Mouse (Mus musculus) heart, embryonic 15.5 days (tissue): Measurements from ENCODE around the gene Insm1. TPM values are rescaled to one million over a fixed set of nuclear protein-coding genes. Genes with fewer than 3 reads are reported as not detected.

Experiments used
- ATAC-seq: fragments of 200-750 bp; cut with Nextera tagmentation; replicated peaks from 2 replicates; pipeline ENCODE4 v1.8.0; 2017; ENCODE audit warnings: low read depth, moderate TSS enrichment; ENCODE audit not compliant: insufficient number of reproducible peaks, insufficient read depth, low FRiP score
- H3K27ac ChIP-seq: fragments of 300-500 bp; sonication (generic); 2 replicates; pipeline ENCODE4 v1.5.1; 2015; ENCODE audit warnings: mild to moderate bottlenecking, inconsistent platforms
- H3K27me3 ChIP-seq: fragments of 300-500 bp; sonication (generic); 2 replicates; pipeline ENCODE4 v1.6.1; 2015; ENCODE audit warnings: inconsistent platforms
- H3K36me3 ChIP-seq: fragments of 300-500 bp; sonication (generic); 2 replicates; pipeline ENCODE4 v1.6.1; 2015; ENCODE audit warnings: mild to moderate bottlenecking, inconsistent platforms
- H3K4me1 ChIP-seq: fragments of 300-500 bp; sonication (generic); replicated peaks from 2 replicates; pipeline ENCODE4 v1.6.1; 2015; ENCODE audit warnings: inconsistent platforms
- H3K4me2 ChIP-seq: fragments of 300-500 bp; sonication (generic); 2 replicates; pipeline ENCODE4 v1.6.1; 2015; ENCODE audit warnings: inconsistent platforms, mild to moderate bottlenecking, moderate library complexity
- H3K4me3 ChIP-seq: fragments of 300-500 bp; sonication (generic); 2 replicates; pipeline ENCODE4 v1.5.1; 2015; ENCODE audit warnings: mild to moderate bottlenecking, inconsistent platforms
- H3K9ac ChIP-seq: fragments of 300-500 bp; sonication (generic); 2 replicates; pipeline ENCODE4 v1.6.1; 2015; ENCODE audit warnings: mild to moderate bottlenecking, inconsistent platforms
- H3K9me3 ChIP-seq: fragments of 300-500 bp; sonication (generic); replicated peaks from 2 replicates; pipeline ENCODE4 v1.6.1; 2016; ENCODE audit warnings: inconsistent platforms
- WGBS: fragments of 180-500 bp; shearing (Covaris S2); methylation state at CpG from one replicate; pipeline ENCODE4 v1.1.7; 2015; ENCODE audit warnings: mixed read lengths; 5-methylcytosine and 5-hydroxymethylcytosine counted together
- polyA plus RNA-seq: library from polyadenylated mRNA; unstranded; fragments of >200 nt; fragmentation: Nextera tagmentation; extraction: Ambion mirVana; gene quantifications from 2 replicates; pipeline ENCODE4 v1.2.1, GENCODE M21; 2015

Gene Insm1
- polyA plus RNA-seq, 1 experiment from 2014 or later, result not detected

- ATAC-seq, result peak; percentile 45; the same call in 1 of the 2 replicates
- no peak overlapping the region for H3K9ac ChIP-seq
- H3K27me3 ChIP-seq, result peaks cover 83% of the 10 kb centered on the region
- H3K9me3 ChIP-seq, result no peaks in the 10 kb centered on the region
- no peak overlapping the region for H3K27ac ChIP-seq
- H3K4me1 ChIP-seq, result peaks cover 39% of the 10 kb centered on the region
- H3K4me3 ChIP-seq, result no peak overlapping the region; the same call in 1 of the 2 replicates
- 2% methylated on average over 16 of the region's 16 CpGs for WGBS
- no peaks in the 10 kb centered on the region for H3K36me3 ChIP-seq
- H3K4me2 ChIP-seq, result peak overlapping the region; percentile 63
These were observed 4.3 kb upstream of the Insm1 start for GRCm38 (mm10) chr2:146217227-146217980.

- H3K36me3 ChIP-seq, result no peaks in the 10 kb centered on the region
- no peaks in the 10 kb centered on the region for H3K9me3 ChIP-seq
- H3K9ac ChIP-seq, result 0 out of 2 replicates have a peak overlapping the region, but pooled peaks have one; percentile 10
- H3K4me1 ChIP-seq, result peaks cover 47% of the 10 kb centered on the region
- peak overlapping the region; percentile 42 for H3K4me3 ChIP-seq
- 1% methylated on average over 40 of the region's 40 CpGs for WGBS
- peak overlapping the region; percentile 63 for H3K4me2 ChIP-seq
- H3K27me3 ChIP-seq, result peaks cover 83% of the 10 kb centered on the region
- no peak overlapping the region for H3K27ac ChIP-seq
- ATAC-seq, result no peak
These were observed 3.5 kb upstream of the Insm1 start for GRCm38 (mm10) chr2:146218161-146218691.

GRCm38 (mm10) chr2:146218881-146219535, 2.7 kb upstream of the Insm1 start:
- 2% methylated on average over 19 of the region's 19 CpGs for WGBS
- Histone ChIP-seq H3K27ac (no peak overlapping the region), H3K36me3 (no peaks in the 10 kb centered on the region), H3K27me3 (peaks cover 84% of the 10 kb centered on the region), H3K9ac (no peak overlapping the region), H3K4me1 (peaks cover 52% of the 10 kb centered on the region), H3K4me2 (peak overlapping the region; percentile 63; the same call in 1 of the 2 replicates), H3K9me3 (no peaks in the 10 kb centered on the region), H3K4me3 (no peak overlapping the region)
- no peak for ATAC-seq

GRCm38 (mm10) chr2:146219791-146220190, 1.9 kb upstream of the Insm1 start:
- ATAC-seq, result no peak
- H3K9me3 ChIP-seq, result no peaks in the 10 kb centered on the region
- H3K36me3 ChIP-seq, result no peaks in the 10 kb centered on the region
- H3K27me3 ChIP-seq, result peaks cover 91% of the 10 kb centered on the region
- 12% methylated on average over 11 of the region's 11 CpGs for WGBS
- H3K4me1 ChIP-seq, result peaks cover 52% of the 10 kb centered on the region
- H3K4me3 ChIP-seq, result no peak overlapping the region
- H3K9ac ChIP-seq, result no peak overlapping the region
- H3K4me2 ChIP-seq, result no peak overlapping the region
- H3K27ac ChIP-seq, result no peak overlapping the region

GRCm38 (mm10) chr2:146220591-146221075, 1.1 kb upstream of the Insm1 start:
- Histone ChIP-seq H3K4me2 (peak overlapping the region; percentile 96), H3K4me1 (peaks cover 52% of the 10 kb centered on the region), H3K36me3 (no peaks in the 10 kb centered on the region), H3K4me3 (peak overlapping the region; percentile 55), H3K9ac (no peak overlapping the region), H3K27ac (no peak overlapping the region), H3K27me3 (peaks cover 94% of the 10 kb centered on the region), H3K9me3 (no peaks in the 10 kb centered on the region)
- no peak for ATAC-seq
- whole genome bisulfite sequencing, result 3% methylated on average over 24 of the region's 24 CpGs

GRCm38 (mm10) chr2:146221929-146222278, 183 bp downstream of the Insm1 start:
- WGBS, result under 1% methylated on average over 44 of the region's 44 CpGs
- Histone ChIP-seq H3K4me2 (peak overlapping the region; percentile 96), H3K4me3 (peak overlapping the region; percentile 55), H3K4me1 (peaks cover 52% of the 10 kb centered on the region), H3K27ac (no peak overlapping the region), H3K27me3 (peaks cover 96% of the 10 kb centered on the region), H3K9ac (peak overlapping the region; percentile 36; the same call in 1 of the 2 replicates), H3K9me3 (no peaks in the 10 kb centered on the region), H3K36me3 (no peaks in the 10 kb centered on the region)
- peak; percentile 17 for ATAC-seq

- peak overlapping the region; percentile 36; the same call in 1 of the 2 replicates for H3K9ac ChIP-seq
- H3K36me3 ChIP-seq, result no peaks in the 10 kb centered on the region
- peaks cover 98% of the 10 kb centered on the region for H3K27me3 ChIP-seq
- H3K4me1 ChIP-seq, result peaks cover 47% of the 10 kb centered on the region
- 0 out of 2 replicates have a peak, but pooled peaks have one; percentile 4 for ATAC-seq
- H3K27ac ChIP-seq, result no peak overlapping the region
- peak overlapping the region; percentile 96 for H3K4me2 ChIP-seq
- WGBS, result under 1% methylated on average over 92 of the region's 133 CpGs
- H3K4me3 ChIP-seq, result peak overlapping the region; percentile 55
- H3K9me3 ChIP-seq, result no peaks in the 10 kb centered on the region
These were observed 806 bp downstream of the Insm1 start for GRCm38 (mm10) chr2:146222279-146223175.

GRCm38 (mm10) chr2:146223176-146223905, 1.6 kb downstream of the Insm1 start:
- H3K4me3 ChIP-seq, result peak overlapping the region; percentile 55
- ATAC-seq, result no peak
- H3K4me2 ChIP-seq, result peak overlapping the region; percentile 96
- WGBS, result under 1% methylated on average over 68 of the region's 75 CpGs
- H3K27me3 ChIP-seq, result peaks cover 98% of the 10 kb centered on the region
- no peak overlapping the region for H3K27ac ChIP-seq
- H3K36me3 ChIP-seq, result no peaks in the 10 kb centered on the region
- no peaks in the 10 kb centered on the region for H3K9me3 ChIP-seq
- no peak overlapping the region for H3K9ac ChIP-seq
- peaks cover 39% of the 10 kb centered on the region for H3K4me1 ChIP-seq

GRCm38 (mm10) chr2:146224141-146224540, 2.4 kb downstream of the Insm1 start:
- Histone ChIP-seq H3K27me3 (peaks cover 98% of the 10 kb centered on the region), H3K36me3 (no peaks in the 10 kb centered on the region), H3K4me1 (peaks cover 33% of the 10 kb centered on the region), H3K9me3 (no peaks in the 10 kb centered on the region), H3K27ac (no peak overlapping the region), H3K4me2 (no peak overlapping the region), H3K9ac (no peak overlapping the region), H3K4me3 (no peak overlapping the region)
- ATAC-seq, result no peak
- WGBS, result 21% methylated on average over 7 of the region's 7 CpGs

GRCm38 (mm10) chr2:146225818-146226217, 4.1 kb downstream of the Insm1 start:
- H3K27me3 ChIP-seq, result peaks cover 87% of the 10 kb centered on the region
- ATAC-seq, result no peak
- no peak overlapping the region for H3K27ac ChIP-seq
- H3K9me3 ChIP-seq, result no peaks in the 10 kb centered on the region
- peaks cover 29% of the 10 kb centered on the region for H3K4me1 ChIP-seq
- 15% methylated on average over 6 of the region's 6 CpGs for WGBS
- no peak overlapping the region for H3K4me3 ChIP-seq
- no peaks in the 10 kb centered on the region for H3K36me3 ChIP-seq
- no peak overlapping the region for H3K4me2 ChIP-seq
- no peak overlapping the region for H3K9ac ChIP-seq
